Mouse (Mus musculus) limb, embryonic 10.5 days (tissue): Measurements from ENCODE around the gene Gm10061. TPM values are rescaled to one million over a fixed set of nuclear protein-coding genes. Genes with fewer than 3 reads are reported as not detected.
"Not testable (repeated sequence)": the region's sequence is repeated elsewhere in the genome, so short reads cannot be mapped to it uniquely, and the experiment has no call there.

Experiments used
- DNase-seq: peaks from one replicate; pipeline ENCODE4 v3.0.0-alpha.2; 2017; ENCODE audit warnings: low spot score
- H3K27ac ChIP-seq: fragments of 300-500 bp; sonication (generic); 2 replicates; pipeline ENCODE4 v1.5.1; 2016; ENCODE audit warnings: mild to moderate bottlenecking
- H3K27me3 ChIP-seq: fragments of 300-500 bp; sonication (generic); 2 replicates; pipeline ENCODE4 v1.6.1; 2016; ENCODE audit warnings: low read depth, mild to moderate bottlenecking; ENCODE audit not compliant: poor library complexity, severe bottlenecking
- H3K36me3 ChIP-seq: fragments of 300-500 bp; sonication (generic); 2 replicates; pipeline ENCODE4 v1.6.1; 2016; ENCODE audit warnings: mild to moderate bottlenecking, moderate library complexity
- H3K4me1 ChIP-seq: fragments of 300-500 bp; sonication (generic); 2 replicates; pipeline ENCODE4 v1.6.1; 2016
- H3K4me3 ChIP-seq: fragments of 300-500 bp; sonication (generic); 2 replicates; pipeline ENCODE4 v1.5.1; 2016; ENCODE audit warnings: mild to moderate bottlenecking, moderate library complexity
- H3K9me3 ChIP-seq: fragments of 300-500 bp; sonication (generic); replicated peaks from 2 replicates; pipeline ENCODE4 v1.6.1; 2016; ENCODE audit warnings: mild to moderate bottlenecking
- WGBS: fragments of 180-500 bp; shearing (Covaris S2); methylation state at CpG from one replicate; pipeline ENCODE4 v1.1.7; 2016; 5-methylcytosine and 5-hydroxymethylcytosine counted together
- polyA plus RNA-seq: library from polyadenylated mRNA; unstranded; fragments of >200 nt; fragmentation: Nextera tagmentation; extraction: Ambion mirVana; gene quantifications from 2 replicates; pipeline ENCODE4 v1.2.1, GENCODE M21; 2016

Gene Gm10061
- polyA plus RNA-seq = not detected in 2 replicates

DNA sequence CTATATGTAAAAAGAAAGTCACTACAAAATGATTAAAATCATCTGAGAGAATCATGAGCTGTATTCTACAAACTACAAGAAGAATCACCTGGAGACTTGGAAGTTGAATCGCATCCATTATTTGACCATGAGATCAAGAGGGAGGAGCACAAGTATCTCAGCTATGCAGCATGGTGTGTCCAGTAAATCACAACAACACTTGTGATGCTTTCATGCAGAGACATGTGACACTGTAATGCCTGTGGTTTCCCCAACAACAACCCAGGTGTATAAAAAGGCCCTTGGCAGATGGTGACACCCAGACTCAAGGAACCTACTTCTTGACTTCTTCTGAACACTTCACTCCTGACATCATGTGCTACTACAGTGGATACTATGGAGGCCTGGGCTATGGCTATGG lies at the start of gene Gm10061:
Gene Gm10061 (plus strand): TSS at position 301 of the 400 bp plus-strand sequence.
- WGBS = 94% methylated on average over 1 of the region's 1 CpGs

DNA sequence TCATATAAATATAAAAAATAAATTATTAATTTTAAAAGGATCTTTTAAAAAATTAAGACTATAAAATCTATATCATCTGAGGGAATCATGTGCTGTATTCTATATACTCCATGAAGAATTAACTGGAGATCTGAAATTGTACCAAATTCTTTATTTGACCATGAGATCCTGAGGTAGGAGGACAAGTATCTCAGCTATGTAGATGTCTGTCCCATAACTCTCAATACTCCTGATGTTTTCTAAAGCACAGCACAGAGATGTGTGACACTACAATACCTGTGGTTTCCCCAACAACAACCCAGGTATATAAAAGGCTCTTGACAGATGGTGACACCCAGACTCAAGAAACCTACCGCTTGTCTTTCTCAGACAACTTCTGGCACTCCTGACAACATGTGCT lies 10.3 kb upstream of the Gm10061 start, which contains the start of gene Gm6358:
Gene Gm6358 (plus strand): TSS at position 301 of the 400 bp plus-strand sequence.
- Histone ChIP-seq H3K27ac (no peak within 1 kb of the TSS), H3K4me3 (no peak within 1 kb of the TSS), H3K27me3 (no peaks in the 10 kb centered on the region), H3K9me3 (no peaks in the 10 kb centered on the region), H3K36me3 (no peaks in the 10 kb centered on the region), H3K4me1 (no peaks in the 10 kb centered on the region)
- DNase-seq = no peak
- WGBS = 96% methylated on average over 1 of the region's 1 CpGs

More for the DNA sequence above, at the start of gene Gm10061:
- H3K4me3 ChIP-seq = no peak within 1 kb of the TSS
- DNase-seq = no peak
- no peaks in the 10 kb centered on the region for H3K9me3 ChIP-seq
- no peak within 1 kb of the TSS for H3K27ac ChIP-seq
- H3K27me3 ChIP-seq = no peaks in the 10 kb centered on the region
- H3K4me1 ChIP-seq = no peaks in the 10 kb centered on the region
- no peaks in the 10 kb centered on the region for H3K36me3 ChIP-seq

DNA sequence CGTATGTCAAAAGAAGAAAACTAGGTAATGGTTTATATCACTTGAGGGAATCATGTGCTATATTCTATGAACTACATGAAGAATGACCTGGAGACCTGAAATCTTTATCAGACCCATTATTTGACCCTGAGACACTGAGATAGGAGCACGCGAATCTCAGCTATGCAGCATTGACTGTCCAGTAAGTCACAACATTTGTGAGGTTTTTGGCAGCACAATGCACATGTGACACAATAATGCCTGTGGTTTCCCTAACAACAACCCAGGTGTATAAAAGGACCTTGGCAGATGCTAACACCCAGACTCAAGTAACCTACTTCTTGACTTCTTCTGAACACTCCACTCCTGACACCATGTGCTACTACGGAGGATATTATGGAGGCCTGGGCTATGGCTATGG lies 6.8 kb downstream of the Gm10061 start, which contains the start of gene Gm9789:
Gene Gm9789 (plus strand): TSS at position 301 of the 400 bp plus-strand sequence.
- H3K27me3 ChIP-seq = no peaks in the 10 kb centered on the region
- no peak within 1 kb of the TSS for H3K27ac ChIP-seq
- H3K36me3 ChIP-seq = no peaks in the 10 kb centered on the region
- no peak within 1 kb of the TSS for H3K4me3 ChIP-seq
- no peak for DNase-seq
- no peaks in the 10 kb centered on the region for H3K4me1 ChIP-seq
- WGBS = 86% methylated on average over 4 of the region's 4 CpGs
- no peaks in the 10 kb centered on the region for H3K9me3 ChIP-seq

DNA sequence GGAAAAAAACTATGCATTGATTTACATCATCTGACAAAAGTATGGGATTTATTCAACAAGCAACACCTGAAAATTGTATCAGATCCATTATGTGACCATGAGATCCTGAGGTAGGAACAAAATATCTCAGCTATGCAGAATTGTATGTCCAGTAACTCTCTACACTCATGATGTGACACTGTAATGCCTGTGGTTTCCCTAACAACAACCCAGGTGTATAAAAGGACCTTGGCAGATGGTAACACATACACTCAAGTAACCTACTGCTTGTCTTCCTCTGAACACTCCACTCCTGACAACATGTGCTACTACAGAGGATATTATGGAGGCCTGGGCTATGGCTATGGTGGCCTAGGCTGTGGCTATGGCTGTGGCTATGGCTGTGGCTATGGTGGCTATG lies 18.3 kb downstream of the Gm10061 start, which contains the start of gene Gm7735:
Gene Gm7735 (plus strand): TSS at position 301 of the 400 bp plus-strand sequence.
- not testable (repeated sequence) for DNase-seq, H3K4me3 ChIP-seq, H3K36me3 ChIP-seq, H3K27me3 ChIP-seq, H3K4me1 ChIP-seq, H3K9me3 ChIP-seq, H3K27ac ChIP-seq

DNA sequence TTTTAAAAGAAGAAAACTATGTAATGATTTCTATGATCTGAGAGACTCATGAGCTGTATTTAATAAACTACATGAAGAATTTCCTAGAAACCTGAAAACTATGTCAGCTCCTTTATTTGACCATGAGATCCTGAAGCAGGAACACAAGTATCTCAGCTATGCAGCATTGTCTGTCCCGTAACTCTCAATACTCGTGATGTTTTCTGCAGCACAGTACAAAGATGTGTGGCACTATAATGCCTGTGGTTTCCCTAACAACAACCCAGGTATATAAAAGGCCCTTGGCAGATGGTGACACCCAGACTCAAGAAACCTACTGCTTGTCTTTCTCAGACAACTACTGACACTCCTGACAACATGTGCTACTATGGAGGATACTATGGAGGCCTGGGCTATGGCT lies 23.5 kb downstream of the Gm10061 start, which contains the start of gene 1110057P08Rik:
Gene 1110057P08Rik (plus strand): TSS at position 301 of the 400 bp plus-strand sequence.
- Histone ChIP-seq H3K9me3 (no peaks in the 10 kb centered on the region), H3K4me1 (no peaks in the 10 kb centered on the region), H3K27me3 (no peaks in the 10 kb centered on the region), H3K27ac (no peak within 1 kb of the TSS), H3K4me3 (no peak within 1 kb of the TSS), H3K36me3 (no peaks in the 10 kb centered on the region)
- 85% methylated on average over 2 of the region's 2 CpGs for WGBS
- no peak for DNase-seq

DNA sequence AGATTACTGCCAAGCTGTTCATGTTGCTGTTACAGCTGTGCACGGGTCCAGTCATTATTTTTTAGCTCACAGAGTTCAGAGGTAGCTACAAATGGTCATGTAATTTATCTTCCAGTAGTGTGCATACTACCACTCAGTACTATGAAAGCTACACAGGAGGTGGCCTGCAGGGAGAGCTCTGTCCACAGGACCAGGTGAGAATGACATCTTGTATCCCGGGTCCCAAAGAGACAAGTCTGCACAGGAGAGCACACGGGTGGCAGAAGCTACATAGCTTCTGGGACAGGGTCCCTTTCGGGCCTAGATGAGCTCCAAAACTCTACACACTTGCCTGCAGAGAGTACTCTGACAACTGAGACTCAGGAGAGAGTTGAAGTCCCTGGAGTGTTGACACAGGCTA lies 37.7 kb downstream of the Gm10061 start:
- WGBS = 87% methylated on average over 4 of the region's 4 CpGs
- Histone ChIP-seq H3K9me3 (no peaks in the 10 kb centered on the region), H3K27me3 (no peaks in the 10 kb centered on the region), H3K4me1 (no peaks in the 10 kb centered on the region), H3K27ac (no peak overlapping the region), H3K36me3 (no peaks in the 10 kb centered on the region), H3K4me3 (no peak overlapping the region)
- no peak for DNase-seq

Other genes starting within 250 kb of the Gm10061 start
- not detected in 2 replicates for gene Krtap19-9b, start 218.8 kb upstream of the Gm10061 start, polyA plus RNA-seq
- not detected in 2 replicates for gene Krtap16-3, start 188.2 kb upstream of the Gm10061 start, polyA plus RNA-seq
- gene Krtap22-2, start 140.3 kb upstream of the Gm10061 start, polyA plus RNA-seq = not detected in 2 replicates
- not detected in 2 replicates for gene Gm10229, start 135.8 kb upstream of the Gm10061 start, polyA plus RNA-seq
- not detected in 2 replicates for gene Krtap6-1, start 119.4 kb upstream of the Gm10061 start, polyA plus RNA-seq
- not detected in 2 replicates for gene Gm10228, start 109.6 kb upstream of the Gm10061 start, polyA plus RNA-seq
- not detected in 2 replicates for gene Krtap6-5, start 103.2 kb upstream of the Gm10061 start, polyA plus RNA-seq
- not detected in 2 replicates for gene 1110025L11Rik, start 87.1 kb upstream of the Gm10061 start, polyA plus RNA-seq
- gene Krtap6-3, start 67.1 kb upstream of the Gm10061 start, polyA plus RNA-seq = not detected in 2 replicates
- not detected in 2 replicates for gene Gm6358, start 10.2 kb upstream of the Gm10061 start, polyA plus RNA-seq
- gene Gm9789, start 6.9 kb downstream of the Gm10061 start, polyA plus RNA-seq = not detected in 2 replicates
- not detected in 2 replicates for gene Gm7735, start 18.4 kb downstream of the Gm10061 start, polyA plus RNA-seq
- not detected in 2 replicates for gene 1110057P08Rik, start 23.6 kb downstream of the Gm10061 start, polyA plus RNA-seq
- gene Krtap20-2, start 54.8 kb downstream of the Gm10061 start, polyA plus RNA-seq = not detected in 2 replicates